Mouse (Mus musculus) gastrocnemius, adult 8-10 months (tissue): ENCODE data around the gene Mthfsl. TPM values are rescaled to one million over a fixed set of nuclear protein-coding genes. Genes with fewer than 3 reads are reported as not detected.
"Not testable (repeated sequence)": the region's sequence is repeated elsewhere in the genome, so short reads cannot be mapped to it uniquely, and the experiment has no call there.

Experiments
- DNase-seq, 2 experiments: peaks; one replicate each; pipeline ENCODE4 v3.0.0; 2022; ENCODE audit warnings: low spot score in 2 of 2
- total RNA-seq, 4 experiments: library from RNA; stranded (reverse); gene quantifications; 2 replicates each; pipeline ENCODE4 v1.2.4; 2022

The Mthfsl gene
- total RNA-seq, 4 experiments from 2014 or later = 11.6 to 13.9 (median 12.9) TPM

- not testable (repeated sequence) for DNase-seq
These were observed 28.8 kb downstream of the Mthfsl start for GRCm38 (mm10) chr9:88691307-88691706.

GRCm38 (mm10) chr9:88689451-88689850, 30.6 kb downstream of the Mthfsl start:
- DNase-seq = not testable (repeated sequence)

- DNase-seq = not testable (repeated sequence)
These were observed 33.4 kb downstream of the Mthfsl start for GRCm38 (mm10) chr9:88686719-88687118.

GRCm38 (mm10) chr9:88658341-88658740, 61.8 kb downstream of the Mthfsl start:
- not testable (repeated sequence) for DNase-seq

GRCm38 (mm10) chr9:88650742-88651141, 69.4 kb downstream of the Mthfsl start:
- not testable (repeated sequence) for DNase-seq

Other genes starting within 250 kb of the Mthfsl start
- 10 to 100 TPM; 52.7 to 75.6 (median 65.9) TPM for gene Syncrip, start 237.7 kb downstream of the Mthfsl start, total RNA-seq
- gene Zfp949, start 172.3 kb downstream of the Mthfsl start, total RNA-seq = 10 to 100 TPM; 11.8 to 13.6 (median 12.7) TPM
- under 1 TPM in 2 of 4 experiments, not detected in 2; 0.87 to 0.96 TPM for gene Trim43a, start 139.4 kb downstream of the Mthfsl start, total RNA-seq
- not detected for gene Bcl2a1d, start 11.6 kb upstream of the Mthfsl start, total RNA-seq
- gene Trim43c, start 118.9 kb upstream of the Mthfsl start, total RNA-seq = not detected
- gene Bcl2a1a, start 236.6 kb upstream of the Mthfsl start, total RNA-seq = not detected